In genomic region chr1:151215985-151216384, GRCm38 (mm10) we compare ENCODE assay signal across 29 mouse cellular contexts. TPM values are rescaled to one million over a fixed set of nuclear protein-coding genes. Genes with fewer than 3 reads are reported as not detected.
DNase-seq lines count a peak whose midpoint lies in the region; ATAC-seq lines count a peak whose summit lies in the region.
"Had no signal": no experiment of that assay in that cellular context is flagged by ENCODE, and none has a peak within 500 bp of the region (broad histone marks: within the 10 kb centered on the region; RNA-seq: fewer than 3 reads in every experiment).

No protein-coding gene starts in this region.

- no peaks in the 10 kb centered on the region for H3K9me3 ChIP-seq in intestine, embryonic 15.5 days
- no peaks in the 10 kb centered on the region for H3K9me3 ChIP-seq in liver, embryonic 16.5 days (replicated peaks; ENCODE audit: control insufficient read depth, low read length)
- H3K9me3 ChIP-seq: embryonic facial prominence, embryonic 12.5 days; heart, embryonic 12.5 days; hindbrain, embryonic 12.5 days; midbrain, embryonic 13.5 days had no signal

- no peaks in the 10 kb centered on the region for H3K36me3 ChIP-seq in intestine, embryonic 15.5 days
- no peaks in the 10 kb centered on the region for H3K36me3 ChIP-seq in liver, embryonic 16.5 days (ENCODE audit: control insufficient read depth, insufficient read depth)
- H3K36me3 ChIP-seq: embryonic facial prominence, embryonic 12.5 days; heart, embryonic 12.5 days; hindbrain, embryonic 12.5 days; midbrain, embryonic 13.5 days had no signal

- H3K4me2 ChIP-seq in intestine, embryonic 15.5 days (replicated peaks): no peak overlapping the region
- H3K4me2 ChIP-seq in liver, embryonic 16.5 days (ENCODE audit: low read depth, low read length): no peak overlapping the region
- H3K4me2 ChIP-seq: embryonic facial prominence, embryonic 12.5 days; heart, embryonic 12.5 days; hindbrain, embryonic 12.5 days; midbrain, embryonic 13.5 days had no signal

- no peak overlapping the region for H3K9ac ChIP-seq in intestine, embryonic 15.5 days
- no peak overlapping the region for H3K9ac ChIP-seq in liver, embryonic 16.5 days (ENCODE audit: low read depth, low read length)
- H3K9ac ChIP-seq: embryonic facial prominence, embryonic 12.5 days; forebrain, postnatal 0 days; heart, embryonic 12.5 days; hindbrain, embryonic 12.5 days; liver, embryonic 14.5 days; midbrain, embryonic 13.5 days had no signal

- peak overlapping the region; percentile 17; the same call in 1 of the 2 replicates for H3K27ac ChIP-seq in intestine, embryonic 15.5 days
- H3K27ac ChIP-seq in liver, embryonic 16.5 days (ENCODE audit: low read length): peak overlapping the region; percentile 63
- H3K27ac ChIP-seq: embryonic facial prominence, embryonic 12.5 days; hindbrain, embryonic 12.5 days; left cerebral cortex, adult 2 months; liver, embryonic 14.5 days; midbrain, embryonic 13.5 days had no signal

- peak; percentile 89 for ATAC-seq in intestine, embryonic 15.5 days
- ATAC-seq in liver, embryonic 16.5 days (ENCODE audit: low read depth): no peak
- no peak for ATAC-seq in CD4-positive, CD25-positive, alpha-beta regulatory T cell, adult 4 months
- ATAC-seq: forebrain, postnatal 0 days; inflammation-experienced regulatory T-cells, adult 6 months; midbrain, embryonic 13.5 days had no signal

- H3K27me3 ChIP-seq in intestine, embryonic 15.5 days (replicated peaks): no peaks in the 10 kb centered on the region
- no peaks in the 10 kb centered on the region for H3K27me3 ChIP-seq in liver, embryonic 16.5 days (ENCODE audit: control insufficient read depth, insufficient read depth, low read depth, low read length)
- H3K27me3 ChIP-seq: embryonic facial prominence, embryonic 12.5 days; heart, embryonic 12.5 days; hindbrain, embryonic 12.5 days; midbrain, embryonic 13.5 days had no signal

- DNase-seq in kidney, postnatal 14 days: peak; percentile 16
- no peak for DNase-seq in kidney, postnatal 10 days
- DNase-seq in yolk sac, embryonic 10.5 days (ENCODE audit: low spot score): peak; percentile 20
- DNase-seq in gastrocnemius, adult 8-10 months (ENCODE audit: low spot score in 2 of 2): no peak
- DNase-seq: adrenal gland, postnatal 14 days; cerebellum, postnatal 10 days; forebrain, postnatal 0 days; heart, postnatal 14 days; left cerebral cortex, postnatal 4 days; lung, postnatal 14 days; spleen, adult 18-20 months had no signal

- H3K4me3 ChIP-seq in intestine, embryonic 15.5 days (replicated peaks): no peak overlapping the region
- no peak overlapping the region for H3K4me3 ChIP-seq in liver, embryonic 16.5 days (ENCODE audit: low read depth, low read length)
- H3K4me3 ChIP-seq: embryonic facial prominence, embryonic 12.5 days; erythroblast, embryonic 14.5 days; heart, embryonic 12.5 days; hindbrain, embryonic 12.5 days; left cerebral cortex, adult 2 months; midbrain, embryonic 13.5 days; myocyte had no signal

- H3K4me1 ChIP-seq in intestine, embryonic 15.5 days (replicated peaks): 0 out of 2 replicates have a peak, but pooled peaks cover 4% of the 10 kb centered on the region
- H3K4me1 ChIP-seq in liver, embryonic 16.5 days (ENCODE audit: control insufficient read depth, low read depth, low read length): peaks cover 5% of the 10 kb centered on the region; the same call in 1 of the 2 replicates
- H3K4me1 ChIP-seq: embryonic facial prominence, embryonic 12.5 days; hindbrain, embryonic 12.5 days; midbrain, embryonic 13.5 days had no signal

- 41% methylated on average over 1 of the region's 1 CpGs for WGBS in intestine, embryonic 15.5 days
- WGBS in liver, embryonic 16.5 days (ENCODE audit: insufficient replicate concordance): 21% methylated on average over 1 of the region's 1 CpGs

RNA-seq across cellular contexts. Expression of gene Gm47996, which starts 6.1 kb away (rescaled TPM):
- polyA plus RNA-seq in intestine, embryonic 15.5 days (2015; fragmentation: Nextera tagmentation; extraction: Ambion mirVana): not detected in 2 replicates
- 0.12 and 0.20 TPM in 2 replicates for polyA plus RNA-seq in liver, embryonic 16.5 days (2015; fragmentation: Nextera tagmentation; extraction: Ambion mirVana)
- total RNA-seq in gastrocnemius, adult 8-10 months (2022): under 1 TPM in 1 of 4 experiments, not detected in 3; 0.36 TPM
- not detected for polyA plus RNA-seq in CD4-positive, CD25-positive, alpha-beta regulatory T cell, adult 4 months (2017; shearing (Covaris generic))
- total RNA-seq: adrenal gland, postnatal 14 days; forebrain, postnatal 0 days; heart, postnatal 14 days; layer of hippocampus, adult 8-10 months; left cerebral cortex, adult 2 months; left cerebral cortex, postnatal 4 days; megakaryocyte, adult 5-6 weeks had no signal
- polyA plus RNA-seq: embryonic facial prominence, embryonic 12.5 days; erythroblast, embryonic 14.5 days; forebrain, postnatal 0 days; hindbrain, embryonic 12.5 days; inflammation-experienced regulatory T-cells, adult 6 months; midbrain, embryonic 13.5 days; neural tube, embryonic 14.5 days had no signal

RNA-seq across cellular contexts. Expression of gene 3110040M04Rik, which starts 12.1 kb away (rescaled TPM):
- polyA plus RNA-seq in intestine, embryonic 15.5 days (2015; fragmentation: Nextera tagmentation; extraction: Ambion mirVana): 0.24 TPM in 1 of 2 replicates, not detected in the other
- 0.84 and 1.4 TPM in 2 replicates for polyA plus RNA-seq in liver, embryonic 16.5 days (2015; fragmentation: Nextera tagmentation; extraction: Ambion mirVana)
- total RNA-seq in gastrocnemius, adult 8-10 months (2022): not detected
- polyA plus RNA-seq in CD4-positive, CD25-positive, alpha-beta regulatory T cell, adult 4 months (2017; shearing (Covaris generic)): not detected
- total RNA-seq: adrenal gland, postnatal 14 days; forebrain, postnatal 0 days; heart, postnatal 14 days; layer of hippocampus, adult 8-10 months; left cerebral cortex, adult 2 months; left cerebral cortex, postnatal 4 days had no signal
- polyA plus RNA-seq: brain, embryonic 14.5 days; embryonic facial prominence, embryonic 12.5 days; forebrain, postnatal 0 days; gonadal fat pad, adult 2 months; inflammation-experienced regulatory T-cells, adult 6 months; midbrain, embryonic 13.5 days; neural tube, embryonic 14.5 days had no signal

RNA-seq across cellular contexts. Expression of gene Gm47995, which starts 17.7 kb away (rescaled TPM):
- not detected in 2 replicates for polyA plus RNA-seq in intestine, embryonic 15.5 days (2015; fragmentation: Nextera tagmentation; extraction: Ambion mirVana)
- 0.64 and 0.98 TPM in 2 replicates for polyA plus RNA-seq in liver, embryonic 16.5 days (2015; fragmentation: Nextera tagmentation; extraction: Ambion mirVana)
- not detected for total RNA-seq in gastrocnemius, adult 8-10 months (2022)
- polyA plus RNA-seq in CD4-positive, CD25-positive, alpha-beta regulatory T cell, adult 4 months (2017; shearing (Covaris generic)): not detected
- total RNA-seq: adrenal gland, postnatal 14 days; forebrain, postnatal 0 days; heart, postnatal 14 days; layer of hippocampus, adult 8-10 months; left cerebral cortex, adult 2 months; left cerebral cortex, postnatal 4 days had no signal
- polyA plus RNA-seq: brain, embryonic 14.5 days; embryonic facial prominence, embryonic 12.5 days; erythroblast, embryonic 14.5 days; forebrain, postnatal 0 days; hindbrain, embryonic 12.5 days; inflammation-experienced regulatory T-cells, adult 6 months; midbrain, embryonic 13.5 days; neural tube, embryonic 14.5 days had no signal

RNA-seq across cellular contexts. Expression of gene Gm8947, which starts 23.8 kb away (rescaled TPM):
- polyA plus RNA-seq in intestine, embryonic 15.5 days (2015; fragmentation: Nextera tagmentation; extraction: Ambion mirVana): 0.18 and 0.24 TPM in 2 replicates
- polyA plus RNA-seq in liver, embryonic 16.5 days (2015; fragmentation: Nextera tagmentation; extraction: Ambion mirVana): 1.2 and 1.3 TPM in 2 replicates
- under 1 TPM in 1 of 4 experiments, not detected in 3; 0.24 TPM for total RNA-seq in gastrocnemius, adult 8-10 months (2022)
- polyA plus RNA-seq in CD4-positive, CD25-positive, alpha-beta regulatory T cell, adult 4 months (2017; shearing (Covaris generic)): not detected
- total RNA-seq: adrenal gland, postnatal 14 days; forebrain, postnatal 0 days; heart, postnatal 14 days; layer of hippocampus, adult 8-10 months; left cerebral cortex, adult 2 months; left cerebral cortex, postnatal 4 days had no signal
- polyA plus RNA-seq: brain, embryonic 14.5 days; erythroblast, embryonic 14.5 days; forebrain, postnatal 0 days; hindbrain, embryonic 12.5 days; inflammation-experienced regulatory T-cells, adult 6 months; midbrain, embryonic 13.5 days; neural tube, embryonic 14.5 days had no signal

RNA-seq across cellular contexts. Expression of gene Gm47985, which starts 33.6 kb away (rescaled TPM):
- not detected in 2 replicates for polyA plus RNA-seq in intestine, embryonic 15.5 days (2015; fragmentation: Nextera tagmentation; extraction: Ambion mirVana)
- polyA plus RNA-seq in liver, embryonic 16.5 days (2015; fragmentation: Nextera tagmentation; extraction: Ambion mirVana): 1.4 and 1.8 TPM in 2 replicates
- total RNA-seq in gastrocnemius, adult 8-10 months (2022): under 1 TPM in 2 of 4 experiments, not detected in 2; 0.16 to 0.22 TPM
- polyA plus RNA-seq in CD4-positive, CD25-positive, alpha-beta regulatory T cell, adult 4 months (2017; shearing (Covaris generic)): not detected
- total RNA-seq: adrenal gland, postnatal 14 days; ES-E14; forebrain, postnatal 0 days; left cerebral cortex, adult 2 months; left cerebral cortex, postnatal 4 days had no signal
- polyA plus RNA-seq: brain, embryonic 14.5 days; erythroblast, embryonic 14.5 days; forebrain, postnatal 0 days; neural tube, embryonic 14.5 days had no signal

Comparison
In these comparisons a context has a peak if more than half of its experiments do, and no peak if none do; other contexts are left out.
1. DNase-seq: peak in kidney, postnatal 14 days (single experiment) and yolk sac, embryonic 10.5 days (single experiment); none in kidney, postnatal 10 days (single experiment) and gastrocnemius, adult 8-10 months (0 of 2).